ENCODE assay signal across 15 mouse cellular contexts in the genomic region with DNA sequence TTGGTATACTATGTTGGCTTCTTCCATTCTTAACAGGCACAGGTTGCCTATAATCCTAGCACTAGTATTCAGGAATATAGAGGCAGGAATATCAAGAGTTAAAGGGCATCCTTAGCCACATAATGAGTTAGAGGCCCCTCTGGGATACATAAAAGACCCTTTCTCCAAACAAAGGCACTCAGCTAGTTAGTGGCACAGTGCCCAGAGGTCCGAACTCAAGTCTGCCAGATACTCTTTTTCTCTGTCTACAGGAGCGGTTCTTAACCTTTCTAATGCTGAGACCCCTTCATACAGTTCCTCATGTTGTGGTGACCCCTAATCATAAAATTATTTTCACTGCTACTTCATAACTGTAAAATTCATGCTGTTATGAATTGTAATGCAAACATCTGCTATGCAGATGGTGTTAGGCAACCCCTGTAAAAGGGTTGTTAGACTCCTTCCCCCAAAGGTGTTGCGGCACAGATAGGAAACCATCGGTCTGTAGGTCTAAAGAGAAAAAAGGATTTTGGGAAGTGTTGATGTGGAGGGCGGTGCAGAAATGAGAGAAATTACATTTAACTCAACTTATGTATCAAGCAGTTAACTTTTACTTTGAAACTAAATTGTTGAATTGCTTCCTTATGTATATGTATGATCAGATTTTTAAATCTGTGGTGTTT. TPM values are rescaled to one million over a fixed set of nuclear protein-coding genes. Genes with fewer than 3 reads are reported as not detected.
DNase-seq lines count a peak whose midpoint lies in the region; ATAC-seq lines count a peak whose summit lies in the region.
"Had no signal": no experiment of that assay in that cellular context is flagged by ENCODE, and none has a peak within 500 bp of the region (broad histone marks: within the 10 kb centered on the region; RNA-seq: fewer than 3 reads in every experiment).

No protein-coding gene starts in this region.

- 0 out of 2 replicates have a peak overlapping the region, but pooled peaks have one; percentile 2 for H3K4me2 ChIP-seq in heart, embryonic 15.5 days
- H3K4me2 ChIP-seq in heart, embryonic 11.5 days, result no peak overlapping the region
- H3K4me2 ChIP-seq in midbrain, embryonic 15.5 days, result no peak overlapping the region
- H3K4me2 ChIP-seq in midbrain, embryonic 16.5 days (ENCODE audit: low read length), result no peak overlapping the region
- peak overlapping the region; percentile 39 for H3K4me2 ChIP-seq in forebrain, embryonic 14.5 days (ENCODE audit: low read length)

- no peak for ATAC-seq in heart, embryonic 15.5 days (replicated peaks; ENCODE audit: insufficient number of reproducible peaks, insufficient read depth, low FRiP score, low read depth)
- ATAC-seq in heart, embryonic 11.5 days (replicated peaks; ENCODE audit: insufficient number of reproducible peaks, low FRiP score, low TSS enrichment), result no peak
- ATAC-seq in midbrain, embryonic 15.5 days (replicated peaks), result no peak
- ATAC-seq in midbrain, embryonic 16.5 days, result no peak
- ATAC-seq in forebrain, embryonic 14.5 days, result peak; percentile 67
- ATAC-seq in megakaryocyte progenitor cell, adult 5-6 weeks (replicated peaks; ENCODE audit: poor library complexity), result peak; percentile 55; the same call in 1 of the 2 replicates
- ATAC-seq: liver, postnatal 0 days; Patski had no signal

- peak; percentile 87 for DNase-seq in forebrain, embryonic 14.5 days (ENCODE audit: low spot score)
- DNase-seq in frontal cortex, postnatal 36 days (ENCODE audit: low spot score in 2 of 2), result no peak
- DNase-seq in kidney, postnatal 36 days, result no peak
- DNase-seq: adrenal gland, postnatal 14 days; cerebellum, adult 11 months; heart, postnatal 10 days; liver, postnatal 0 days; thymus, postnatal 36 days had no signal

- WGBS in heart, embryonic 15.5 days, result 47% methylated on average over 5 of the region's 5 CpGs
- 85% methylated on average over 5 of the region's 5 CpGs for WGBS in heart, embryonic 11.5 days (ENCODE audit: insufficient replicate concordance)
- WGBS in midbrain, embryonic 15.5 days, result 40% methylated on average over 5 of the region's 5 CpGs
- WGBS in midbrain, embryonic 16.5 days, result 38% methylated on average over 5 of the region's 5 CpGs
- 21% methylated on average over 5 of the region's 5 CpGs for WGBS in forebrain, embryonic 14.5 days

- peaks cover 14% of the 10 kb centered on the region for H3K36me3 ChIP-seq in heart, embryonic 15.5 days
- peaks cover 5% of the 10 kb centered on the region for H3K36me3 ChIP-seq in heart, embryonic 11.5 days (ENCODE audit: control insufficient read depth, insufficient read depth, low read length)
- H3K36me3 ChIP-seq in midbrain, embryonic 15.5 days (replicated peaks), result peaks cover 8% of the 10 kb centered on the region; the same call in 1 of the 2 replicates
- peaks cover 3% of the 10 kb centered on the region for H3K36me3 ChIP-seq in midbrain, embryonic 16.5 days (ENCODE audit: control insufficient read depth, insufficient read depth, low read length)
- H3K36me3 ChIP-seq in forebrain, embryonic 14.5 days (ENCODE audit: control insufficient read depth, insufficient read depth, low read length), result peaks cover 13% of the 10 kb centered on the region

- H3K4me3 ChIP-seq in heart, embryonic 15.5 days, result no peak overlapping the region
- no peak overlapping the region for H3K4me3 ChIP-seq in heart, embryonic 11.5 days (ENCODE audit: low read depth, low read length)
- H3K4me3 ChIP-seq in midbrain, embryonic 15.5 days, result no peak overlapping the region
- H3K4me3 ChIP-seq in midbrain, embryonic 16.5 days (ENCODE audit: low read depth, low read length), result no peak overlapping the region
- H3K4me3 ChIP-seq in forebrain, embryonic 14.5 days (ENCODE audit: low read depth, low read length), result 0 out of 2 replicates have a peak overlapping the region, but pooled peaks have one; percentile 8
- H3K4me3 ChIP-seq: megakaryocyte, embryonic 14.5 days had no signal

- H3K4me1 ChIP-seq in heart, embryonic 15.5 days (replicated peaks), result peaks cover 26% of the 10 kb centered on the region
- H3K4me1 ChIP-seq in heart, embryonic 11.5 days (ENCODE audit: control insufficient read depth, insufficient read depth, low read length), result peaks cover 8% of the 10 kb centered on the region; the same call in 1 of the 2 replicates
- H3K4me1 ChIP-seq in midbrain, embryonic 15.5 days, result peaks cover 13% of the 10 kb centered on the region; the same call in 1 of the 2 replicates
- peaks cover 16% of the 10 kb centered on the region for H3K4me1 ChIP-seq in midbrain, embryonic 16.5 days (ENCODE audit: control insufficient read depth, insufficient read depth, low read length)
- peaks cover 6% of the 10 kb centered on the region; the same call in 1 of the 2 replicates for H3K4me1 ChIP-seq in forebrain, embryonic 14.5 days (ENCODE audit: control insufficient read depth, insufficient read depth, low read length)

- no peak overlapping the region for H3K27ac ChIP-seq in heart, embryonic 15.5 days
- no peak overlapping the region for H3K27ac ChIP-seq in heart, embryonic 11.5 days (ENCODE audit: low read depth, low read length)
- 0 out of 2 replicates have a peak overlapping the region, but pooled peaks have one; percentile 34 for H3K27ac ChIP-seq in midbrain, embryonic 15.5 days
- no peak overlapping the region; the same call in 1 of the 2 replicates for H3K27ac ChIP-seq in midbrain, embryonic 16.5 days (ENCODE audit: low read length)
- peak overlapping the region; percentile 34; the same call in 1 of the 2 replicates for H3K27ac ChIP-seq in forebrain, embryonic 14.5 days (ENCODE audit: low read depth, low read length)

- H3K9ac ChIP-seq in heart, embryonic 15.5 days, result 0 out of 2 replicates have a peak overlapping the region, but pooled peaks have one; percentile 17
- no peak overlapping the region for H3K9ac ChIP-seq in heart, embryonic 11.5 days (ENCODE audit: low read depth, low read length)
- no peak overlapping the region for H3K9ac ChIP-seq in midbrain, embryonic 15.5 days
- no peak overlapping the region for H3K9ac ChIP-seq in midbrain, embryonic 16.5 days (ENCODE audit: low read depth, low read length)
- peak overlapping the region; percentile 29; the same call in 1 of the 2 replicates for H3K9ac ChIP-seq in forebrain, embryonic 14.5 days (ENCODE audit: low read length)
- H3K9ac ChIP-seq: liver, postnatal 0 days had no signal

- H3K9me3 ChIP-seq in heart, embryonic 15.5 days (replicated peaks), result no peaks in the 10 kb centered on the region
- H3K9me3 ChIP-seq in heart, embryonic 11.5 days (replicated peaks; ENCODE audit: control insufficient read depth, low read length), result no peaks in the 10 kb centered on the region
- H3K9me3 ChIP-seq in midbrain, embryonic 15.5 days, result no peaks in the 10 kb centered on the region
- H3K9me3 ChIP-seq in midbrain, embryonic 16.5 days (replicated peaks; ENCODE audit: control insufficient read depth, low read length, poor library complexity, severe bottlenecking), result no peaks in the 10 kb centered on the region
- H3K9me3 ChIP-seq in forebrain, embryonic 14.5 days (replicated peaks; ENCODE audit: control insufficient read depth, low read length), result no peaks in the 10 kb centered on the region
- H3K9me3 ChIP-seq: megakaryocyte, embryonic 14.5 days had no signal

- no peaks in the 10 kb centered on the region for H3K27me3 ChIP-seq in heart, embryonic 15.5 days
- H3K27me3 ChIP-seq in heart, embryonic 11.5 days (ENCODE audit: control insufficient read depth, insufficient read depth, low read length), result no peaks in the 10 kb centered on the region
- H3K27me3 ChIP-seq in midbrain, embryonic 15.5 days (replicated peaks), result no peaks in the 10 kb centered on the region
- no peaks in the 10 kb centered on the region for H3K27me3 ChIP-seq in midbrain, embryonic 16.5 days (ENCODE audit: control insufficient read depth, insufficient read depth, low read depth, low read length)
- no peaks in the 10 kb centered on the region for H3K27me3 ChIP-seq in forebrain, embryonic 14.5 days (replicated peaks; ENCODE audit: control insufficient read depth, insufficient read depth, low read length)
- H3K27me3 ChIP-seq: megakaryocyte, embryonic 14.5 days; Patski had no signal

RNA-seq across cellular contexts. Expression of gene Arf4, which starts 8.2 kb away (rescaled TPM):
- 391 and 431 TPM in 2 replicates for polyA plus RNA-seq in heart, embryonic 15.5 days (2015; fragmentation: Nextera tagmentation; extraction: Ambion mirVana)
- polyA plus RNA-seq in heart, embryonic 11.5 days (2014; fragmentation: Nextera tagmentation; extraction: Ambion mirVana), result 479 and 484 TPM in 2 replicates
- 501 and 512 TPM in 2 replicates for polyA plus RNA-seq in midbrain, embryonic 15.5 days (2015; fragmentation: Nextera tagmentation; extraction: Ambion mirVana)
- 505 and 541 TPM in 2 replicates for polyA plus RNA-seq in midbrain, embryonic 16.5 days (2015; fragmentation: Nextera tagmentation; extraction: Ambion mirVana)
- polyA plus RNA-seq in forebrain, embryonic 14.5 days (2014; fragmentation: Nextera tagmentation; extraction: Ambion mirVana), result 681 and 712 TPM in 2 replicates
- total RNA-seq in megakaryocyte progenitor cell, adult 5-6 weeks (2015), result 361 and 398 TPM in 2 replicates
- total RNA-seq in megakaryocyte progenitor cell, adult 5-6 weeks (2017), result 88.2 and 105 TPM in 2 replicates

RNA-seq across cellular contexts. Expression of gene Pde12, which starts 23.6 kb away (rescaled TPM):
- polyA plus RNA-seq in heart, embryonic 15.5 days (2015; fragmentation: Nextera tagmentation; extraction: Ambion mirVana), result 7.1 and 8.0 TPM in 2 replicates
- 11.0 and 11.4 TPM in 2 replicates for polyA plus RNA-seq in heart, embryonic 11.5 days (2014; fragmentation: Nextera tagmentation; extraction: Ambion mirVana)
- polyA plus RNA-seq in midbrain, embryonic 15.5 days (2015; fragmentation: Nextera tagmentation; extraction: Ambion mirVana), result 12.7 and 13.0 TPM in 2 replicates
- 12.2 and 12.5 TPM in 2 replicates for polyA plus RNA-seq in midbrain, embryonic 16.5 days (2015; fragmentation: Nextera tagmentation; extraction: Ambion mirVana)
- 13.2 and 15.3 TPM in 2 replicates for polyA plus RNA-seq in forebrain, embryonic 14.5 days (2014; fragmentation: Nextera tagmentation; extraction: Ambion mirVana)
- 15.4 and 15.8 TPM in 2 replicates for total RNA-seq in megakaryocyte progenitor cell, adult 5-6 weeks (2015)
- 12.3 and 13.6 TPM in 2 replicates for total RNA-seq in megakaryocyte progenitor cell, adult 5-6 weeks (2017)

RNA-seq across cellular contexts. Expression of gene Dnah12, which starts 47.0 kb away (rescaled TPM):
- 0.09 TPM in 2 replicates for polyA plus RNA-seq in heart, embryonic 15.5 days (2015; fragmentation: Nextera tagmentation; extraction: Ambion mirVana)
- polyA plus RNA-seq in heart, embryonic 11.5 days (2014; fragmentation: Nextera tagmentation; extraction: Ambion mirVana), result 0.03 and 0.25 TPM in 2 replicates
- polyA plus RNA-seq in midbrain, embryonic 15.5 days (2015; fragmentation: Nextera tagmentation; extraction: Ambion mirVana), result 0.14 and 0.28 TPM in 2 replicates
- 0.11 and 0.19 TPM in 2 replicates for polyA plus RNA-seq in midbrain, embryonic 16.5 days (2015; fragmentation: Nextera tagmentation; extraction: Ambion mirVana)
- 0.10 TPM in 2 replicates for polyA plus RNA-seq in forebrain, embryonic 14.5 days (2014; fragmentation: Nextera tagmentation; extraction: Ambion mirVana)
- total RNA-seq in megakaryocyte progenitor cell, adult 5-6 weeks (2015), result 0.49 and 0.64 TPM in 2 replicates
- total RNA-seq in megakaryocyte progenitor cell, adult 5-6 weeks (2017), result 0.21 and 0.47 TPM in 2 replicates
- total RNA-seq: adrenal gland, postnatal 14 days had no signal

Comparison
In these comparisons a context has a peak if more than half of its experiments do, and no peak if none do; other contexts are left out.
1. H3K27ac ChIP-seq: peak in midbrain, embryonic 15.5 days (single experiment) and forebrain, embryonic 14.5 days (single experiment); none in heart, embryonic 15.5 days (single experiment), heart, embryonic 11.5 days (single experiment) and midbrain, embryonic 16.5 days (single experiment).
2. H3K4me2 ChIP-seq: peak in heart, embryonic 15.5 days (single experiment) and forebrain, embryonic 14.5 days (single experiment); none in heart, embryonic 11.5 days (single experiment), midbrain, embryonic 15.5 days (single experiment) and midbrain, embryonic 16.5 days (single experiment).
3. H3K9ac ChIP-seq: peak in heart, embryonic 15.5 days (single experiment) and forebrain, embryonic 14.5 days (single experiment); none in heart, embryonic 11.5 days (single experiment), midbrain, embryonic 15.5 days (single experiment) and midbrain, embryonic 16.5 days (single experiment).
4. ATAC-seq: peak in forebrain, embryonic 14.5 days (single experiment) and megakaryocyte progenitor cell, adult 5-6 weeks (single experiment); none in heart, embryonic 15.5 days (single experiment), heart, embryonic 11.5 days (single experiment), midbrain, embryonic 15.5 days (single experiment) and midbrain, embryonic 16.5 days (single experiment).